Mouse (Mus musculus) liver, adult (tissue): Measurements from ENCODE around the gene Bckdk.

Experiments used
- GATA4 ChIP-seq: IDR thresholded peaks from 2 replicates; pipeline ENCODE4 v1.6.1; 2014; ENCODE audit warnings: mild to moderate bottlenecking, low read length; ENCODE audit not compliant: insufficient replicate concordance

The Bckdk gene

GRCm38 (mm10) chr7:127921516-127921915 lies 17.6 kb downstream of the Bckdk start:
- TF ChIP-seq GATA4: no peak

- TF ChIP-seq GATA4: no peak
Observed at GRCm38 (mm10) chr7:127922451-127923275, 18.8 kb downstream of the Bckdk start.

- TF ChIP-seq GATA4: no peak
Observed at GRCm38 (mm10) chr7:127923714-127924113, 19.8 kb downstream of the Bckdk start.

GRCm38 (mm10) chr7:127925252-127925651 lies 21.4 kb downstream of the Bckdk start:
- TF ChIP-seq GATA4: no peak

- TF ChIP-seq GATA4: no peak
Observed at GRCm38 (mm10) chr7:127926066-127926465, 22.2 kb downstream of the Bckdk start.

GRCm38 (mm10) chr7:127926846-127927245 lies 23.0 kb downstream of the Bckdk start:
- no peak for TF ChIP-seq GATA4

- no peak for TF ChIP-seq GATA4
Observed at GRCm38 (mm10) chr7:127927726-127928125, 23.8 kb downstream of the Bckdk start.

- TF ChIP-seq GATA4: no peak
Observed at GRCm38 (mm10) chr7:127928596-127928995, 24.7 kb downstream of the Bckdk start.

GRCm38 (mm10) chr7:127929923-127930322 lies 26.0 kb downstream of the Bckdk start, which contains the start of gene Prss8:
TSS of gene Prss8 (minus strand) at chr7:127930104.
- no peak for TF ChIP-seq GATA4

- no peak for TF ChIP-seq GATA4
Observed at GRCm38 (mm10) chr7:127930636-127931035, 26.8 kb downstream of the Bckdk start.

GRCm38 (mm10) chr7:127931351-127932135 lies 27.7 kb downstream of the Bckdk start:
- no peak for TF ChIP-seq GATA4

GRCm38 (mm10) chr7:127932273-127933031 lies 28.6 kb downstream of the Bckdk start:
- no peak for TF ChIP-seq GATA4

- no peak for TF ChIP-seq GATA4
Observed at GRCm38 (mm10) chr7:127934075-127934474, 30.2 kb downstream of the Bckdk start.

GRCm38 (mm10) chr7:127935028-127935722 lies 31.3 kb downstream of the Bckdk start:
- TF ChIP-seq GATA4: no peak

GRCm38 (mm10) chr7:127935748-127936159 lies 31.9 kb downstream of the Bckdk start:
- no peak for TF ChIP-seq GATA4
